Mouse (Mus musculus) midbrain, embryonic 10.5 days (tissue): Measurements from ENCODE around the gene Eif2ak2. TPM values are rescaled to one million over a fixed set of nuclear protein-coding genes. Genes with fewer than 3 reads are reported as not detected.

ENCODE experiments used
- DNase-seq: peaks from one replicate; pipeline ENCODE4 v3.0.0-alpha.2; 2017; ENCODE audit warnings: low spot score
- H3K27ac ChIP-seq: fragments of 300-500 bp; sonication (generic); replicated peaks from 2 replicates; pipeline ENCODE4 v1.5.1; 2016; ENCODE audit warnings: mild to moderate bottlenecking
- H3K27me3 ChIP-seq: fragments of 300-500 bp; sonication (generic); 2 replicates; pipeline ENCODE4 v1.6.1; 2016; ENCODE audit warnings: low read depth, mild to moderate bottlenecking; ENCODE audit not compliant: poor library complexity, severe bottlenecking
- H3K36me3 ChIP-seq: fragments of 300-500 bp; sonication (generic); 2 replicates; pipeline ENCODE4 v1.6.1; 2016; ENCODE audit warnings: mild to moderate bottlenecking, moderate library complexity
- H3K4me1 ChIP-seq: fragments of 300-500 bp; sonication (generic); 2 replicates; pipeline ENCODE4 v1.6.1; 2016
- H3K4me3 ChIP-seq: fragments of 300-500 bp; sonication (generic); 2 replicates; pipeline ENCODE4 v1.5.1; 2016; ENCODE audit warnings: mild to moderate bottlenecking, moderate library complexity
- H3K9me3 ChIP-seq: fragments of 300-500 bp; sonication (generic); replicated peaks from 2 replicates; pipeline ENCODE4 v1.6.1; 2016; ENCODE audit warnings: mild to moderate bottlenecking
- polyA plus RNA-seq: library from polyadenylated mRNA; unstranded; fragments of >200 nt; fragmentation: Nextera tagmentation; extraction: Ambion mirVana; gene quantifications from 2 replicates; pipeline ENCODE4 v1.2.1, GENCODE M21; 2016

Eif2ak2 gene
- polyA plus RNA-seq, 1 experiment from 2014 or later: 4.6 TPM

DNA sequence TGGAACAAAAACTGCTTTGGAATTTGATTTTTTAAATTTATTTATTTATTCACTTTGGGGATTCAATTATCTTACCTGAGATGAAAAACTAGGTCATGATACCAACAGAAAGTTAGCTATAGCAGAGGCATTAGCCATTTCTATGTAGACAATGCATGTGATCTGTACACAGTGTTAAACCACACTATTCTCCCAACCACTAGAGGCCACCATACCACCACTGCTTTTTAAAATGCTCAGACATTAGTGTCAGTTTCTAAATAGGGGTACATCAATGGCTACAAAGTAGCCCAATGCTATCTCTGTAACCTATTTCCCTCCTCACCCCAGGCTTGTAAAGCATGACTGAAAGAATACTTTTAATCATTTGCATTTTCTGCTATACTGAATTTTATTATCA, 73.4 kb downstream of the Eif2ak2 start:
- Histone ChIP-seq H3K36me3 (peaks cover 39% of the 10 kb centered on the region), H3K4me1 (no peaks in the 10 kb centered on the region), H3K4me3 (no peak overlapping the region), H3K27ac (no peak overlapping the region), H3K27me3 (no peaks in the 10 kb centered on the region), H3K9me3 (no peaks in the 10 kb centered on the region)
- DNase-seq: no peak

Other genes with a start within 250 kb of the Eif2ak2 start
- gene Strn, start 145.4 kb downstream of the Eif2ak2 start, polyA plus RNA-seq: 5.4 and 6.1 TPM in 2 replicates
- gene Heatr5b, start 47.2 kb downstream of the Eif2ak2 start, polyA plus RNA-seq: 12.5 and 17.3 TPM in 2 replicates
- 35.7 and 38.7 TPM in 2 replicates for gene Gpatch11, start 47.0 kb downstream of the Eif2ak2 start, polyA plus RNA-seq
- 0.10 TPM in 1 of 2 replicates, not detected in the other for gene Sult6b1, start 24.4 kb upstream of the Eif2ak2 start, polyA plus RNA-seq
- gene Cebpzos, start 33.9 kb upstream of the Eif2ak2 start, polyA plus RNA-seq: 111 and 116 TPM in 2 replicates
- 55.8 and 58.4 TPM in 2 replicates for gene Cebpz, start 54.5 kb upstream of the Eif2ak2 start, polyA plus RNA-seq
- 51.3 and 55.7 TPM in 2 replicates for gene Ndufaf7, start 54.6 kb upstream of the Eif2ak2 start, polyA plus RNA-seq
- 44.3 and 48.2 TPM in 2 replicates for gene Prkd3, start 138.2 kb upstream of the Eif2ak2 start, polyA plus RNA-seq
- 5.8 and 8.0 TPM in 2 replicates for gene Qpct, start 169.3 kb upstream of the Eif2ak2 start, polyA plus RNA-seq